7 mouse cellular contexts compared by ENCODE assay signal in the genomic region with DNA sequence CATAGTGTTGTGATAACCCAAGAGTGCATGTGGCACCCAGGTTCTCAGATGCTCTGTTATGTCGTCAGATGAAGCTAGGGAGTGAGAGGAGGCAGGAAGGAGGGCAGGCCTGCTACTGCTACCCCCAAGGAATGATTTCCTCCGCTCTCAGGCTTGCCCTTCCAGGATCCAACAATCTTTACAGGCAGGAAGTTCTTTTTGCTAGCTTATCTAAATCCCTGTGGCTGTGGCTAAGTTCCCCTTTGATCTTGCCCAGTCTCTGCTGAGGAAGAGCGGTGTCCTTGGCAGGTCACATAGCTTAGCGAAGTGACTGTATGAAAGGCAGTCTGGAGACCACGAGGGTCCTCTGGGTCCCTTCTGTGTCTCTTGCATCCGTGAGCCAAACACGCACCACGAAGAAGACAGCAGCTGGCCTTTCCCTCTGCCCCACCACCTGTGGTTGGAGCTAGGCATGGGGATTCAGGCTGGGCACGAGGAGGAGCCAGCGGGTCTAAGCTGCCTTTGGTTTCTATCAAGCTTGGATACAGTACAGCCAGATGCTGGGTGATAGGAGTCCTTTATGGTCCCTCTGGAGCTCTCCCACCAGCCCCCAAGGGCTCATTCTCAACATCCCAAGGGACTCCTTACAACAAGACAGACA. TPM values are rescaled to one million over a fixed set of nuclear protein-coding genes. Genes with fewer than 3 reads are reported as not detected.
A peak's percentile ranks its signal among the peaks of the same experiment; 100 is the strongest.
DNase-seq lines count a peak whose midpoint lies in the region; ATAC-seq and TF ChIP-seq lines count a peak whose summit lies in the region.

No protein-coding gene starts in this region.

- peaks cover 75% of the 10 kb centered on the region for H3K4me1 ChIP-seq in bone marrow macrophage, adult 2 months (ENCODE audit: control insufficient read depth, insufficient read depth, low read length)
- peaks cover 99% of the 10 kb centered on the region for H3K4me1 ChIP-seq in forebrain, embryonic 16.5 days (replicated peaks; ENCODE audit: control insufficient read depth, insufficient read depth, low read length)
- peaks cover 100% of the 10 kb centered on the region for H3K4me1 ChIP-seq in midbrain, embryonic 13.5 days (replicated peaks)

- no peaks in the 10 kb centered on the region for H3K9me3 ChIP-seq in forebrain, embryonic 16.5 days (ENCODE audit: control insufficient read depth, low read length)
- no peaks in the 10 kb centered on the region for H3K9me3 ChIP-seq in midbrain, embryonic 13.5 days

- H3K9ac ChIP-seq in forebrain, embryonic 16.5 days (replicated peaks; ENCODE audit: low read depth, low read length), result peak overlapping the region; percentile 30
- peak overlapping the region; percentile 36; the same call in 1 of the 2 replicates for H3K9ac ChIP-seq in midbrain, embryonic 13.5 days (replicated peaks)

- peak overlapping the region; percentile 95 for H3K27ac ChIP-seq in layer of hippocampus, adult 2 months
- peak overlapping the region; percentile 88 for H3K27ac ChIP-seq in bone marrow macrophage, adult 2 months (ENCODE audit: insufficient read depth, low read depth, low read length)
- H3K27ac ChIP-seq in forebrain, embryonic 16.5 days (ENCODE audit: low read length), result peak overlapping the region; percentile 22
- peak overlapping the region; percentile 58 for H3K27ac ChIP-seq in midbrain, embryonic 13.5 days

- WGBS in forebrain, embryonic 16.5 days, result 49% methylated on average over 10 of the region's 10 CpGs
- WGBS in midbrain, embryonic 13.5 days, result 32% methylated on average over 10 of the region's 10 CpGs

- no peak for DNase-seq in layer of hippocampus, adult 2 months (ENCODE audit: low spot score in 2 of 2)
- no peak for DNase-seq in layer of hippocampus, adult 18-20 months (ENCODE audit: low spot score in 2 of 2)
- DNase-seq in layer of hippocampus, postnatal 10 days (ENCODE audit: low spot score in 2 of 2), result no peak
- no peak for DNase-seq in urinary bladder, postnatal 4 days (ENCODE audit: low spot score in 2 of 2)

- TF ChIP-seq POLR2A in bone marrow macrophage, adult 2 months (IDR thresholded peaks at IDR 0.05; ENCODE audit: borderline replicate concordance, low read depth, low read length), result no peak

- no peaks in the 10 kb centered on the region for H3K36me3 ChIP-seq in forebrain, embryonic 16.5 days (ENCODE audit: control insufficient read depth, insufficient read depth)
- H3K36me3 ChIP-seq in midbrain, embryonic 13.5 days, result no peaks in the 10 kb centered on the region

- no peak for TF ChIP-seq CTCF in layer of hippocampus, adult 2 months (conservative IDR thresholded peaks at IDR 0.05)
- TF ChIP-seq CTCF in bone marrow macrophage, adult 2 months (IDR thresholded peaks at IDR 0.05; ENCODE audit: low read depth, low read length), result no peak

- ATAC-seq in forebrain, embryonic 16.5 days, result no peak
- ATAC-seq in midbrain, embryonic 13.5 days, result no peak

- H3K4me3 ChIP-seq in layer of hippocampus, adult 2 months, result no peak overlapping the region
- no peak overlapping the region for H3K4me3 ChIP-seq in bone marrow macrophage, adult 2 months (ENCODE audit: insufficient read depth, low read length)
- no peak overlapping the region; the same call in 1 of the 2 replicates for H3K4me3 ChIP-seq in forebrain, embryonic 16.5 days (replicated peaks; ENCODE audit: low read length)
- H3K4me3 ChIP-seq in midbrain, embryonic 13.5 days (replicated peaks), result peak overlapping the region; percentile 11; the same call in 1 of the 2 replicates

- H3K27me3 ChIP-seq in forebrain, embryonic 16.5 days (replicated peaks; ENCODE audit: control insufficient read depth, insufficient read depth, low read length), result no peaks in the 10 kb centered on the region
- no peaks in the 10 kb centered on the region for H3K27me3 ChIP-seq in midbrain, embryonic 13.5 days

- peak overlapping the region; percentile 39 for H3K4me2 ChIP-seq in forebrain, embryonic 16.5 days (ENCODE audit: low read length)
- H3K4me2 ChIP-seq in midbrain, embryonic 13.5 days (replicated peaks), result peak overlapping the region; percentile 75

RNA-seq across cellular contexts. Expression of gene Kif21b, which starts 7.1 kb away (rescaled TPM):
- 10 to 100 TPM; 33.9 to 36.5 TPM for total RNA-seq in layer of hippocampus, adult 2 months (2021)
- total RNA-seq in layer of hippocampus, adult 18-20 months (2021), result 10 to 100 TPM; 31.7 to 31.9 TPM
- polyA plus RNA-seq in bone marrow macrophage, adult 2 months (2012; ENCODE audit: insufficient read depth, insufficient read length, missing spikeins), result 16.2 and 17.9 TPM in 2 replicates
- 78.3 and 80.5 TPM in 2 replicates for polyA plus RNA-seq in forebrain, embryonic 16.5 days (2015; fragmentation: Nextera tagmentation; extraction: Ambion mirVana)
- 44.1 and 49.3 TPM in 2 replicates for polyA plus RNA-seq in midbrain, embryonic 13.5 days (2015; fragmentation: Nextera tagmentation; extraction: Ambion mirVana)
- 100 to 1,000 TPM; 182 to 199 TPM for total RNA-seq in layer of hippocampus, postnatal 10 days (2021)

Comparison
In these comparisons a context has a peak if more than half of its experiments do, and no peak if none do; other contexts are left out.
1. RNA of gene Kif21b, which starts 7.1 kb away (total RNA-seq): 182 to 199 TPM in layer of hippocampus, postnatal 10 days; 33.9 to 36.5 TPM in layer of hippocampus, adult 2 months and 31.7 to 31.9 TPM in layer of hippocampus, adult 18-20 months; every median in the first group is over 4 times any median in the second.
2. H3K27ac ChIP-seq: peak in every context shown above with its lines; median percentile 95 in layer of hippocampus, adult 2 months; 88 in bone marrow macrophage, adult 2 months; 58 in midbrain, embryonic 13.5 days; 22 in forebrain, embryonic 16.5 days.